Mouse (Mus musculus) CD4-positive helper T cell, adult 2 months (primary cell): ENCODE results near the gene Frmd4a.
"Not testable (repeated sequence)": the region's sequence is repeated elsewhere in the genome, so short reads cannot be mapped to it uniquely, and the experiment has no call there.

Experiments used
- DNase-seq: peaks from one replicate; pipeline ENCODE4 v3.0.0-alpha.2; 2012; ENCODE audit warnings: low read depth, missing footprints, low spot score

The Frmd4a gene

DNA sequence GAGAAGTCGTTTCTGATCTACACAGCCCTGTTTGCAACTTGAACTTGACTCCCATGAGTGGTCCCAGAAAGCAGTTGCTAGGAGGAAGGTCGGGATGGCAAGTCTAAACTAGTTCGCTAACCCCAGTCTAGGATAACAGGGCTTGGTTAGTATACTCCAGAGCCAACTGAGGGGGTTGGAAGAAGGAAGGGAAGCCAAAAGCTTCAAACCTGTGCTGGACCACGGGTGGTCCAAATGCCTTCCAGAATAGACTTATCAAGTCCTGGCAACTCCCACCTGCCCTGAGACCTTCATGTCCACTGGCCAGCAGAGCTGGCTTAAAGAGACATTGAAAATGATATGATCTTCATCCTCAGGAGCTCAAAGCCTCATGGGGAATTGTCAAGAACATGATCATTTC is 318.4 kb downstream of the Frmd4a start:
- DNase-seq, result no peak

DNA sequence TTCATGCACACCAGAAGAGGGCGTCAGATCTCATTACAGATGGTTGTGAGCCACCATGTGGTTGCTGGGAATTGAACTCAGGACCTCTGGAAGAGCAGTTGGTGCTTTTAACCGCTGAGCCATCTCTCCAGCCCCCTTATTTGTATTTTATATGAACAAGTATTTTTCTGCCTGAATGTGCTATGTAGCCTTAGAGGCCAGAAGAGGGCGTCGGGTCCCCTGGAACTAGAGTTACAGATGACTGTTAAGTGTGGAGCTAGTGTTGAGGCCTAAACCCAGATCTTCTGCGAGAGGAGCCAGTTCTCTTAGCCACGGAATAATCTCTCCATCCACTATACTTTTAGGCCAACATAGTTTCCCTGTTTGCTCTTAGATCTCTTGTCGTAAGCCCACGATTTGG is 320.8 kb downstream of the Frmd4a start:
- not testable (repeated sequence) for DNase-seq

GRCm38 (mm10) chr2:4339128-4339527 is 321.6 kb downstream of the Frmd4a start:
- DNase-seq, result no peak

- no peak for DNase-seq
Observed at GRCm38 (mm10) chr2:4339530-4340218, 322.2 kb downstream of the Frmd4a start.

DNA sequence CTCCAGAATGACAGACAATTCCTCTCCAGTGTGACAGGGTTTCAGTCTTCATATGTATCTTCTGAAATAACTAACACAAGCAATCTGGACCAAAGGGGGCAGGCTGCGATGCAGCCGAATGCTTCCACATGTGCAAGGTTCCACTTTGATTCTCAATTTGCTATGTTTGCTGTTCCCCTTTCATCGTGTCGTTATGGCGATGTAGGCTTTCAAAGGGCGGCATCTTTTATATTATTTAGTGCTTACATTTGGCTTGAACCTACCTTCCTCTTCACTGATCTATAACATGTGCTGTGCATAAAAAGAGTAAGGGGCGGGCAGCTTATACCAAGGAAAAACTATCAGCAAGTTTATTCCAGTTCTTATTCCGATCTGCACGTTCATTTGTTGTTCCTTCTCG is 322.9 kb downstream of the Frmd4a start:
- DNase-seq, result no peak

- no peak for DNase-seq
Observed at GRCm38 (mm10) chr2:4341141-4341540, 323.6 kb downstream of the Frmd4a start.

GRCm38 (mm10) chr2:4342005-4342404 is 324.5 kb downstream of the Frmd4a start:
- no peak for DNase-seq

DNA sequence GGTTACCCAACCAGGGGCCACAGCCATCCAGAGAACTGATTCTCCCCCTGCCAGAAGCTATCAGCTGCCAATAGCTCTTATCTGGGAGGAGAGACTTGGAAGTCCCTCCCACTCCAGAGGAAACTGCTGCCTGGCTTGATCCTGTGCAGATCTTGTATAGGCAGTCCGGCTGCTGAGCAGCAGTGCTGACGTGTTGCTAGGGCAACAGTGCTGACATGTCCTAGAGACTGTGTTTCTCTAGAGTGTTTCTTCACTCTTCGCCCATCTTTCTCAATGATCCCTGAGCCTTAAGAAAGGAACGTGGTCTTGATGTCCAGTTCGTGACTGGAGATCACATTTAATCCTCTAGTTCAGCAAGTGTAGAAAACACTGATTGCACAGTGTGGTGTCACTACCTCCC is 326.9 kb downstream of the Frmd4a start:
- DNase-seq, result no peak

- no peak for DNase-seq
Observed at GRCm38 (mm10) chr2:4346232-4346631, 328.7 kb downstream of the Frmd4a start.

- DNase-seq, result no peak
Observed at GRCm38 (mm10) chr2:4346953-4347352, 329.4 kb downstream of the Frmd4a start.

- DNase-seq, result no peak
Observed at GRCm38 (mm10) chr2:4347782-4348181, 330.3 kb downstream of the Frmd4a start.

GRCm38 (mm10) chr2:4348509-4348908 is 331.0 kb downstream of the Frmd4a start:
- no peak for DNase-seq

DNA sequence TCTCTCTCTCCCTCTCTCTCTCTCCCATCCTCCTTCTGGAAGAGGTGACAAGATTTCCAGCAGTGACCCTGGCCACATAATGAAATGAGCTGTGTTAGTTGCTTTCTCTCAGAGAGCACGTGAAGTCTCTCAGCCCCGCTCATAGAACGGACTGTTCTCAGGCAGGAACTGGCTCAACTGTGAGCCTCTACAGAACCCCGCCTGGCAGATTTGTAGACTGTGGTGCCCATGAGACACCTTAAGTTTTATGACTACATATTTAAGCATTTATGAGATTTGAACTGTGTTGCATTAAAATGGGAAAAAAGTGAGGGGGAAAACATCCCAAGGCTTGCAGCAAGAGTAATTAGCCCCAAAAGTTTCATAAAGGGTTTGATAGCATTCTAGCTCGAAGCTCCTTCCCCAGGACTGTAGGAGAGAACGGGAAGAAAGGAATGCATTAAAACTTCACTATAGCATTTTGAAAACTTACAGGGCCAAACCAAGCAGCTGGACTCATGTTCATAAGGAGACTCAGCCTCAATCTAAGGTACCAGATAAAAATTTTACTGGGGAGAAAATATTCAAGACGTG is 339.4 kb downstream of the Frmd4a start:
- no peak for DNase-seq

- no peak for DNase-seq
Observed at GRCm38 (mm10) chr2:4361981-4362834, 344.7 kb downstream of the Frmd4a start.

DNA sequence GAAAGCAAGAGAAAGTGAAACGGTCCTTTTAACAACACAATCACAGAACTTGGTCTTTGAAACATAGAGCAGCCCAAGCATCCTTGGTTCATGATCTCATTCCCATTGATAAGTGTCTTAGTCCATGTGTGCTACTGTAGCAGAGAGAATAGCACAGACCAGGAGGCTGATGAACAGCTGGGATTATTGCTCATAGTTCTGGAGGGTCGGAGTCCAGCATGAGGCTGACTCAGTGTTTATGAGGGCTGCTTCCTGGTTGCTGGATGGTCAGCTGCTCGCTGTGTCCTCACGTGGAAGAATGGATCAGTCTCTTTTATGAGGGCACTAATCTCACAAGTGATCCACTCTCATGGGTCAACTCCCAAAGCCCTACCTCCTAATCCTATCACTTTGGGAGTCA is 347.4 kb downstream of the Frmd4a start:
- no peak for DNase-seq

DNA sequence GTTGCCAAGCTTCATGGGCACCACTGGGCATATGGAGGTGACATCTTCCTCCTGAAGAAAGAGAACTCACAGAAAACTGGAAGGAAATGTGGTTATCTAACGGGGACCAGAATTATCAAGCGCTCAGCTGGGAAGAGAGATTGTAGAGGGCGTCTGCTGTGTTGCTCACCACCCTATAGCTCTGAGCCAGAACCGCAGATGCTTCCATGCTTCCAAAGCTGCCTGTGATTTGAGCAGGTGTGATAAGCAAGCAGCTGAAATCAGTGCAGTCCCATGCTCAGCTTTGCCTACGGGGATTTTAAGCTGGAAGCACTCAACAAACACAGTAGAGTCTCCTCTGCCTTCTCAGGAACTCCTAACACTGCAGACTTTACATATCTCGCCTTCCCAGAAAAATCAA is 351.0 kb downstream of the Frmd4a start:
- DNase-seq, result no peak

DNA sequence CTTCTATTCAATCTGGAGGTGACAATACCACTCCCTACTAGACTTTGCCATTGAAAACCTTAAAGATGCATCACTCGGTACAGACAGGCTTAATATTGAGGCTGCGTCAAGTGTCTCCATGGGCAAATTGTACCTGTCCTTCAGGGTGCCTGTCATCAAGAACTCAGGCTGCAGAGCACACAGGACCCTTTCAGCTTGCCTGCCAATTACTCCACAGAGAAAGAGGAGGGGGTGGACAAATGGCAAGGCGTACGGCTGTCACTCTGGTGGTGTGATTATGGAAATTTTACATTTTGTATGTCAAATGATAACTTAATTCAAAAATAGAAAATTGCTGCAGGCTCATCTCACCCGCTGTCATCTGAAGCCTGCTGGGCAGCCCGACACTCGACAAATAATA is 353.0 kb downstream of the Frmd4a start:
- DNase-seq, result no peak

DNA sequence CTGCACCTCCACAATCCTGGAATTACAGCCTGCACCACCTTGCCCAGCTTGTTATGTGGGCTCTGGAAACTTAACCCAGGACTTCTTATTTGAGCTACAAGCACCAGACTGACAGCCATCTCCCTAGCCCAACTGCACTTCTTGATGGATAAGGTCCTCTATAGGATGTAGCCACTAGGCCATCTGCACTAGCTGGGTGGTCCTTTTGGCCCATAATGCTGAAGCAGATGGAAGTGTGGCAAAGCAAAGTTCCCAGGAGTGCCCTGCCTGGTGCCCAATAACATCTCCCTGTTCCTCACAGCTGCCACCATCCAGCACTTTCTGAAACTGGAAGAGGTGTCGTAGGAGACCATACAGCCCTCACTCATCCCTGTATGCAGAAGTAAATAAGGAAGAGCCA is 353.8 kb downstream of the Frmd4a start:
- DNase-seq, result no peak

DNA sequence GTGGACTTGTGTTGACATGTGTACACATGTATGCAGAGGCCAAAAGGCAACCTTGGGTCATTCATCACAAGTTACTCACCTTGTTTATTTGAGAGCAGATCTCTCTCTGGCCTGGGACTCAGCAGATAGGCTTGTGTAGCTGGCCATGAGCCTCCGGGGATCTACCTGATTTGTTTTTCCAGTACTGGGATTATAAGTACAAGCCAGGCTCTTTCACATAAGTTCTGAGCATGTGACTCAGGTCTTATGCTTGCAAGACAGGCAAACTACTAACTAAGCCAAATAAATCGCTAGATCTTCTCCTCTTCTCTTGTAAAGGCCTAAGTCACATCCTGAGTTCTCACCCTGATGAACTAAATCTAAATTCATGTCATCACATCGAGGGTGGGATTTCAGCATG is 361.3 kb downstream of the Frmd4a start:
- no peak for DNase-seq

DNA sequence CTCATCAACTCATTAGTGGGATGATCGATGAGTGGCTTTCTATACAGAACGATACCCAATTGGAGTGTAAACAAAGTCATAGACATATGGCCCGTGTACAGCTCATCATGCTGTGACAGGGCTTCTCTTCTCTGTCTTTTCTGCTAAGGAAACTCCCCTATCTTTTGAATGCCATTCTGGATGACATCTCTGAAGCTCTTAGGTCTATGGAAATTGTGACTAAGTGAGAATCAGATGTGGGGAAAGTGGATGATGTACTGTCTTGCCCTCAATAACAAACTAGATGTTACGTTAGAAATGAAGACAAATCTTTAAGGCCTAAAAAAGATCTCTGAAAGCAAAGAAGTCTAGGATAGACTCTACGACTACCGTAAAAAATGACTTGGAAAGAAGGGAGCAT is 362.9 kb downstream of the Frmd4a start:
- DNase-seq, result no peak

DNA sequence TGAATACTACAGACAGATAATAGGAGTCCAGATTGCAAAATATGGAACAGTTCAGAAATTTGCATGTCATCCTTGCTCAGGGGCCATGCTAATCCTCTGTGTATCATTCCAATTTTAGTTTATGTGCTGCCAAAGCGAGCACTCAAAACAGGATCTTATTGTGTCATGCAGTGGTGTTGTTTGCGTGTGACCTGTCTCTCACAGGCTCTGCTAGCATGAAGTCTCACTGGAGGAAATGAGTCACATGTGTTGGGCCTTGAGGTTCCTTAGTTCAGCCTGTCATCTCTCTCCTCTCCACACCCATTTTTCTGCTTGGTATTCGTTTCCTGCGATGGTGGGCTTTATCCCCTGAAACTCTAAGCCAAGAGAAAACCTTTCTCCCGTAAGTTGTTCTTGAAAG is 363.4 kb downstream of the Frmd4a start:
- DNase-seq, result peak; percentile 15

- DNase-seq, result no peak
Observed at GRCm38 (mm10) chr2:4386468-4386867, 369.0 kb downstream of the Frmd4a start.

DNA sequence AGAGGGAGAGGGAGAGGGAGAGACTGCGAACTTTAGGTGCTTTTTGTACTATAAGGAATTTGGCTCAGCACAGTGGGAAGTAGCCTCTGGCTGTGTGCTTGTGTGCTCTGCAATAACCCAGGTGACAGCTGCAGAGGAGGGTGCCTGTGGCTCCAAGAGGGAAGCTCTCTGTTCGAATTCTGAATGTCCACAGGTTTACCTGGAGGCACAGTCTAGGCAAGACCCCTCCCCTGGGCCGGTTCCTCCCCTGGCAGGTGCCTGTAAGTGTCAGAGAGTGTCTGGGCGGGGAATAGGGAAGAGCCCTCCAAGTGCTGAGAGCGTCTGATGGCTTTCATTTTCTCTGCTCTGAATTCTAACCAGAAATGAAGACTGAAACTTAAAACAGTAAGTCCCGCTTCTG is 371.8 kb downstream of the Frmd4a start:
- no peak for DNase-seq
